Mouse (Mus musculus): Measurements from ENCODE around the gene Ltbp1. TPM values are rescaled to one million over a fixed set of nuclear protein-coding genes. Genes with fewer than 3 reads are reported as not detected.
A peak's percentile ranks its signal among the peaks of the same experiment; 100 is the strongest.

Ltbp1 gene
- total and polyA plus RNA-seq, 3 experiments = 17.2 to 40.4 (median 39.9) TPM

GRCm38 (mm10) chr17:75174501-75174900, 169.1 kb downstream of the Ltbp1 start:
- Histone ChIP-seq H3K27ac (no peak overlapping the region), H3K36me3 (ENCODE audit: control insufficient read depth, insufficient read depth, low read length) (no peaks in the 10 kb centered on the region), H3K4me1 (ENCODE audit: control insufficient read depth, insufficient read depth, low read length) (peaks cover 5% of the 10 kb centered on the region; the same call in 1 of the 2 replicates), H3K9ac (ENCODE audit: low read depth, low read length) (no peak overlapping the region), H3K27me3 (ENCODE audit: control insufficient read depth, insufficient read depth, low read length) (no peaks in the 10 kb centered on the region), H3K4me3 (no peak overlapping the region), H3K79me2 (replicated peaks; ENCODE audit: control insufficient read depth, insufficient read depth, low read length) (no peaks in the 10 kb centered on the region)
- no peak for TF ChIP-seq EP300 (IDR thresholded peaks at IDR 0.05; ENCODE audit: insufficient read depth, low read depth, low read length)
- no peak for TF ChIP-seq POLR2A (IDR thresholded peaks at IDR 0.05; ENCODE audit: insufficient read depth, low read depth, low read length)
- no peak for TF ChIP-seq CTCF (IDR thresholded peaks at IDR 0.05)
- WGBS = 83% methylated on average over 3 of the region's 3 CpGs
- intact Hi-C loops (cut with DNase I) = no loop called here
- no peak for DNase-seq

- intact Hi-C loops (cut with DNase I) = no loop called here
- H3K27me3 ChIP-seq (ENCODE audit: control insufficient read depth, insufficient read depth, low read length) = no peaks in the 10 kb centered on the region
- H3K9ac ChIP-seq (ENCODE audit: low read depth, low read length) = no peak overlapping the region
- peak overlapping the region; percentile 38 for H3K4me3 ChIP-seq
- peak overlapping the region; percentile 11; the same call in 1 of the 2 replicates for H3K27ac ChIP-seq
- H3K36me3 ChIP-seq (ENCODE audit: control insufficient read depth, insufficient read depth, low read length) = no peaks in the 10 kb centered on the region
- DNase-seq = peak; percentile 44 to 47
- no peaks in the 10 kb centered on the region for H3K79me2 ChIP-seq (replicated peaks; ENCODE audit: control insufficient read depth, insufficient read depth, low read length)
- TF ChIP-seq POLR2A (IDR thresholded peaks at IDR 0.05; ENCODE audit: insufficient read depth, low read depth, low read length) (no peak), CTCF (IDR thresholded peaks at IDR 0.05) (peak; percentile 30)
- 32% methylated on average over 24 of the region's 24 CpGs for WGBS
- H3K4me1 ChIP-seq (ENCODE audit: control insufficient read depth, insufficient read depth, low read length) = peaks cover 2% of the 10 kb centered on the region; the same call in 1 of the 2 replicates
Measured at GRCm38 (mm10) chr17:75177920-75178867, 172.8 kb downstream of the Ltbp1 start.

- H3K27ac ChIP-seq = peak overlapping the region; percentile 1; the same call in 1 of the 2 replicates
- no peaks in the 10 kb centered on the region for H3K36me3 ChIP-seq (ENCODE audit: control insufficient read depth, insufficient read depth, low read length)
- H3K4me1 ChIP-seq (ENCODE audit: control insufficient read depth, insufficient read depth, low read length) = peaks cover 2% of the 10 kb centered on the region; the same call in 1 of the 2 replicates
- H3K9ac ChIP-seq (ENCODE audit: low read depth, low read length) = peak overlapping the region; percentile 36; the same call in 1 of the 2 replicates
- H3K79me2 ChIP-seq (replicated peaks; ENCODE audit: control insufficient read depth, insufficient read depth, low read length) = no peaks in the 10 kb centered on the region
- DNase-seq = no peak
- no peak for TF ChIP-seq EP300 (IDR thresholded peaks at IDR 0.05; ENCODE audit: insufficient read depth, low read depth, low read length)
- TF ChIP-seq CTCF (IDR thresholded peaks at IDR 0.05) = no peak
- TF ChIP-seq POLR2A (IDR thresholded peaks at IDR 0.05; ENCODE audit: insufficient read depth, low read depth, low read length) = no peak
- H3K27me3 ChIP-seq (ENCODE audit: control insufficient read depth, insufficient read depth, low read length) = no peaks in the 10 kb centered on the region
- no peak overlapping the region for H3K4me3 ChIP-seq
- intact Hi-C loops (cut with DNase I) = no loop called here
- WGBS = 64% methylated on average over 8 of the region's 8 CpGs
Measured at GRCm38 (mm10) chr17:75179001-75179400, 173.6 kb downstream of the Ltbp1 start.

- WGBS = 92% methylated on average over 4 of the region's 4 CpGs
- no peak overlapping the region for H3K4me3 ChIP-seq
- H3K4me1 ChIP-seq (ENCODE audit: control insufficient read depth, insufficient read depth, low read length) = peaks cover 2% of the 10 kb centered on the region; the same call in 1 of the 2 replicates
- H3K27ac ChIP-seq = no peak overlapping the region
- H3K27me3 ChIP-seq (ENCODE audit: control insufficient read depth, insufficient read depth, low read length) = no peaks in the 10 kb centered on the region
- intact Hi-C loops (cut with DNase I) = no loop called here
- H3K36me3 ChIP-seq (ENCODE audit: control insufficient read depth, insufficient read depth, low read length) = no peaks in the 10 kb centered on the region
- H3K9ac ChIP-seq (ENCODE audit: low read depth, low read length) = no peak overlapping the region
- TF ChIP-seq EP300 (IDR thresholded peaks at IDR 0.05; ENCODE audit: insufficient read depth, low read depth, low read length) (no peak), CTCF (IDR thresholded peaks at IDR 0.05) (no peak), POLR2A (IDR thresholded peaks at IDR 0.05; ENCODE audit: insufficient read depth, low read depth, low read length) (no peak)
- H3K79me2 ChIP-seq (replicated peaks; ENCODE audit: control insufficient read depth, insufficient read depth, low read length) = no peaks in the 10 kb centered on the region
- DNase-seq = no peak
Measured at GRCm38 (mm10) chr17:75180301-75180700, 174.9 kb downstream of the Ltbp1 start.

GRCm38 (mm10) chr17:75180956-75181588, 175.7 kb downstream of the Ltbp1 start:
- no peak for TF ChIP-seq EP300 (IDR thresholded peaks at IDR 0.05; ENCODE audit: insufficient read depth, low read depth, low read length)
- TF ChIP-seq POLR2A (IDR thresholded peaks at IDR 0.05; ENCODE audit: insufficient read depth, low read depth, low read length) = no peak
- no peak for TF ChIP-seq CTCF (IDR thresholded peaks at IDR 0.05)
- intact Hi-C loops (cut with DNase I) = no loop called here
- no peak overlapping the region for H3K9ac ChIP-seq (ENCODE audit: low read depth, low read length)
- H3K79me2 ChIP-seq (replicated peaks; ENCODE audit: control insufficient read depth, insufficient read depth, low read length) = no peaks in the 10 kb centered on the region
- peaks cover 2% of the 10 kb centered on the region; the same call in 1 of the 2 replicates for H3K4me1 ChIP-seq (ENCODE audit: control insufficient read depth, insufficient read depth, low read length)
- H3K27ac ChIP-seq = no peak overlapping the region
- no peaks in the 10 kb centered on the region for H3K36me3 ChIP-seq (ENCODE audit: control insufficient read depth, insufficient read depth, low read length)
- 70% methylated on average over 12 of the region's 12 CpGs for WGBS
- no peak overlapping the region for H3K4me3 ChIP-seq
- DNase-seq = peak in 1 of 2 experiments; percentile 11
- H3K27me3 ChIP-seq (ENCODE audit: control insufficient read depth, insufficient read depth, low read length) = no peaks in the 10 kb centered on the region
